Mouse (Mus musculus): ENCODE measurements around the gene Trpm8.

The Trpm8 gene

GRCm38 (mm10) chr1:88277818-88278511 is 504 bp downstream of the Trpm8 start:
- in situ Hi-C loops (cut with MboI; ENCODE audit: low pct_unique_long_range_greater_than_20kb in 1 of 2, low sequenced_read_pairs in 2 of 2, unreplicated experiment in 1 of 2) = no loop called here

- in situ Hi-C loops (cut with MboI; ENCODE audit: low pct_unique_long_range_greater_than_20kb in 1 of 2, low sequenced_read_pairs in 2 of 2, unreplicated experiment in 1 of 2) = no loop called here
Observed at GRCm38 (mm10) chr1:88279111-88280005, 1.9 kb downstream of the Trpm8 start.

DNA sequence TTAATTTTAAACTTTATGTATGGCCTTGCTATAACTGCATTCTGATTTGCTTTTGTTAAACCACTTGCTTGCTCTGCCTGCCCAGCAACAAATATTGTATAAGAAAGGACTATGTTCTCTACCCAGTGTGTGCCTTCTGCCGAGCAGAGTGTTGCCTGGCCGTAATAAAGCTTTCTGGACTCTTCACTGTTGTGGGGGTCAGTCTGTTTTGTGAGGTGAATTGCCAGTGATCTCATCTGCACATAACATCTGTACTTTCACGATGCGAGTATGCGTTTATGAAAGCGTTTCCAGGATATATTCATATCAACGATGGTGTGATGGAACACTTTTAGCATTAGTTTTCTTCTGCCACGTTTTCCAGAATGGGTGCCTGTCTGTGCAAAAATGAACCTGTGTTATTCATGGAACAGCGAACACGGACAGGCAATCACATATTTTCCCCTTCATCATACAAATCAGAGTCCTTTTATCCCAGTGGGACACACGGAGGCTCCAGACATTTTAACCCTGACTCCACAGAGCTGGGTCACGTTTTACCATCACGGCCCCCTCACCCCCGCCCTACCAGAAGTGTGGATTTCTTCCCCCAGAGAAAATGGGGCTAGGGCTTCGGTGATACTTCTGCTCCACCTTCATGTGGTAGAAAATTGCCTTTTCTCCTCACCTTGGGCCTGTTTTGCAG is 2.7 kb downstream of the Trpm8 start:
- in situ Hi-C loops (cut with MboI; ENCODE audit: low pct_unique_long_range_greater_than_20kb in 1 of 2, low sequenced_read_pairs in 2 of 2, unreplicated experiment in 1 of 2) = no loop called here

GRCm38 (mm10) chr1:88282301-88282700 is 4.8 kb downstream of the Trpm8 start:
- in situ Hi-C loops (cut with MboI; ENCODE audit: low pct_unique_long_range_greater_than_20kb in 1 of 2, low sequenced_read_pairs in 2 of 2, unreplicated experiment in 1 of 2) = no loop called here

DNA sequence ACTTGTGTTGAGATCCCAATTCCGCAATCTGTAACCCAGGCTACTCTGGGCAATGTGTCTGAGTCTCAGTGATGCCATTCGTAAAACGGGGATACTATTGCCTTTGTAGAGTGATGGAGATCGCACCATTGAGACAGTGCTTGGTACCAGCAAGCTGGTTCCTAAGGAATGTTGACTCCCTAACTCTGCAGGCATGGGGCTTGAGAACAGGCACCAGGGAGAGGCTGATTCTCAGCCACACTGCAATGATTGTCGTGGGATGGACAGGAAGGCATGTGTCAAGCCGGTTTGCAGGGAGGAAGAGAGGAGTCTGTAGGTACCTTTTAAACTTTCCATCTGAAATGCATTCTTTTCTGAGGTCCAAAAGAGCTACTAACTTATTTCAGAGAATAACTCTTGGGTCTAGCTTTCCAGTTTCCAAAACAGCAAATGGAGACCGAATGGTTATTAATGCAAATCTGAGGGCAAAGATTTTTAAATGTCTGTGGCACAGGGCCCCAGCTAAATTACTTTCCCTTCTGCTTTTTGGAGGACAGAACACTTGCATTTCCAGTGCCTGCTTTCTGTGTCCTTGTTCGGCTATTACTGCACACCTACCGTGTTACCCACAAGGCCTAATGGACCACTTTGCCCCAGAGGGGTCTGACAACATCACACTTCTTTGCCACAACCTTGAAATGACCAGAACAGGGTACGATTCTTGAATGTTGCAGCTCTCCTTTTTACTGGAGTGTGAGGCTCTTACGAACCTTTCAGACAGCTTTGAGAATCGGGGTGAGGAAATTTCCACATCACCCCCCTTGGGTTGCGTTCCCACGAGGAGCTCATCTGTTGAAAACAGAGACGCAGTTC is 6.1 kb downstream of the Trpm8 start:
- in situ Hi-C loops (cut with MboI; ENCODE audit: low pct_unique_long_range_greater_than_20kb in 1 of 2, low sequenced_read_pairs in 2 of 2, unreplicated experiment in 1 of 2) = no loop called here

DNA sequence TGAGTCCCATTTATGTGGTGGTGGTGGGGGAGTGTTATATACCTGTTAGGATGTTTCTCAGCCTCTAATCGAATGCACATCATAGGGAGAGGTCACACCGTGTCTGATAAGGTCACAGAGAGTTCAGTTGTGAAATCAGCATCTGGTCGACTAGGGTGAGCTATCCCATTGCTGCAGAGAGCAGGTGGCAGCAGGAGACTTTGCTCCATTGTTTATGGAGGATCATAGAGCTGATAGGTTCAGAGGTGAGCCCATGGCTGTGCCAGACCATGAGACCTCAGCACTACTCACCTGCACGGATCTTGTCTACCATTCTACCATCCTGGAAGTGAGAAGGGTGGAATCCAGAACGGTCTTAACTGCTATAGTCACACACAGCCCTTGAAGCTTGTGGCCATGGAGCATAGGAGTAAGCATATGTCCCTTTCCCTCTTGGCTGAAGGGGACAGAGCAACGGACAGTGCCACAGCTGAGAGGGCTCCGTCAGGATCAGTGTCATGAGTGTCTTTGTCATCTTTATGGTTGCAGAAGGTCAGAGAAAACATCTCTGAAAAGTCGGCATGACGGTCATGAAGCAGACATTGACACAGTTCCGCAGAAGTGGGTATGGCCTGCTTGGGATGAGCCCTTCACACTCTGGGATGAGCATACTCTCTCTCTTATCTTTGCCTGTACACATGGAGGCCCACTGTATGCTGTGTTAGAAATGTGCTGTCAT is 6.9 kb downstream of the Trpm8 start:
- in situ Hi-C loops (cut with MboI; ENCODE audit: low pct_unique_long_range_greater_than_20kb in 1 of 2, low sequenced_read_pairs in 2 of 2, unreplicated experiment in 1 of 2) = no loop called here

GRCm38 (mm10) chr1:88284946-88285320 is 7.5 kb downstream of the Trpm8 start:
- in situ Hi-C loops (cut with MboI; ENCODE audit: low pct_unique_long_range_greater_than_20kb in 1 of 2, low sequenced_read_pairs in 2 of 2, unreplicated experiment in 1 of 2) = no loop called here

DNA sequence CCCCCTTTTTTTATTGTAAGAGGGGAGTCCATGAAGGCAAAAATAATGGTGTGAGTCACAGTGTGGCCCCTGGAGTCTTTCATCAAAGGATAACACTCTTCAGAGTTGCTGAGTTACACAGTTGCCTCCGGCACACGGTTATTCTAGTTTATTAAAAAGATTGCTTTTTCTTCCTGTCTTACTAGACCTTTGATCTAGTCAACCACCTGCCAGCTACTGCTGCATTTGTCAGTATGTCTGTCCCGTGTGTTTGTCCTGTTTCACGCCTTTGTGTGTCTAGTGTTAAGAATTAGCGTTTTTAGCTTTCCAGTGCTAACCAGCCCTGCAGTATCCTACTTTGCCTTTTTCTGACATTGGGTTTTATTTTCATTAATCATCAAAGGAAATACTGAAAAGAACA is 8.2 kb downstream of the Trpm8 start:
- in situ Hi-C loops (cut with MboI; ENCODE audit: low pct_unique_long_range_greater_than_20kb in 1 of 2, low sequenced_read_pairs in 2 of 2, unreplicated experiment in 1 of 2) = no loop called here

DNA sequence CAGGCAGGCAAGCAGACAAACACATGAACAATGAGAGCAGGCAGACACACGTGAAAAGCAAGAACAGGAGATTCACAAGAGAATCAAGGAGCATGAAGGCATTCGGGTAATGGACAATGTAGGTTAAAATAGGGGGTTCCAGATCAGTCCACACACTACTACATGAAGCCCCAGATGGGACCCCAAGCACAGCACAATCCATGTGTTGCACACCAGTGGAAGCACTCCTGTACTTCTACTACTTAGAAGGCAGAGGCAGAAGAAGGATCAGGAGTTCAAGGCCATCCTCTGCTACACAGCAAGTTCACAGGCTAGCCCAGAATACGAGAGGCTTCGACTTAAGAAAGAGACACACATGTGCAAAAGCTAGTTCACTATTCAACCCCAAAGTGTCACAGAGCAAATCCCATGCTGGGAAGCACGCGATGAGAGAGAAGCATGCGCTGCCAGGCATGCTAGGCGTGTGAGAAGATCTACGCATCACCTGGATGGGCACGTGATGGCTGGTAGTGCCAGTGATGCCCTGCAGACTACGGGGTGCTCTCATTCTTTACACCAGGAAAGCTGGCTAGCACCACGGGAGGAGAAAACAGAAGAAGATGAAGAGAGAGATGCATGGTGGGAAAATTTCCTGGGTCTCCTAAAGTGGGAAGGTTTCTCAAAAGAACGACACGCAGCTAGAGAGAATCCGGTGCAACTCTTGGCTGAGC is 8.8 kb downstream of the Trpm8 start:
- in situ Hi-C loops (cut with MboI; ENCODE audit: low pct_unique_long_range_greater_than_20kb in 1 of 2, low sequenced_read_pairs in 2 of 2, unreplicated experiment in 1 of 2) = no loop called here

- in situ Hi-C loops (cut with MboI; ENCODE audit: low pct_unique_long_range_greater_than_20kb in 1 of 2, low sequenced_read_pairs in 2 of 2, unreplicated experiment in 1 of 2) = no loop called here
Observed at GRCm38 (mm10) chr1:88286887-88287696, 9.6 kb downstream of the Trpm8 start.

DNA sequence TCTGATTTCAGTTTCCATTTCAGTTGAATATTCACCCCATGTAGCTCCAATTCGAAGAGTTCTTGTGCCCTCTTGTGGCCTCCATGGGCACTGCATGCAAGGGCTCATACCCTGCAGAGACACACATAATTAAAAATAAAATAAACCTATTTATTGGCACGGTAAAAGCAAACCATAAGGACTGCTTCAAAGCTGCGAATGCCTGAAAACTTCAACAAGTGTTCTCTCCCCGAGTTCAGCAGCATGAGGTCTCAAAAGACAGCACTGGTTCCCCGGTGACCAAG is 10.2 kb downstream of the Trpm8 start:
- in situ Hi-C loops (cut with MboI; ENCODE audit: low pct_unique_long_range_greater_than_20kb in 1 of 2, low sequenced_read_pairs in 2 of 2, unreplicated experiment in 1 of 2) = no loop called here

- in situ Hi-C loops (cut with MboI; ENCODE audit: low pct_unique_long_range_greater_than_20kb in 1 of 2, low sequenced_read_pairs in 2 of 2, unreplicated experiment in 1 of 2) = no loop called here
Observed at GRCm38 (mm10) chr1:88288056-88288788, 10.8 kb downstream of the Trpm8 start.

- in situ Hi-C loops (cut with MboI; ENCODE audit: low pct_unique_long_range_greater_than_20kb in 1 of 2, low sequenced_read_pairs in 2 of 2, unreplicated experiment in 1 of 2) = no loop called here
Observed at GRCm38 (mm10) chr1:88288789-88289127, 11.3 kb downstream of the Trpm8 start.

GRCm38 (mm10) chr1:88289152-88289551 is 11.7 kb downstream of the Trpm8 start:
- in situ Hi-C loops (cut with MboI; ENCODE audit: low pct_unique_long_range_greater_than_20kb in 1 of 2, low sequenced_read_pairs in 2 of 2, unreplicated experiment in 1 of 2) = no loop called here

GRCm38 (mm10) chr1:88289917-88290316 is 12.5 kb downstream of the Trpm8 start:
- in situ Hi-C loops (cut with MboI; ENCODE audit: low pct_unique_long_range_greater_than_20kb in 1 of 2, low sequenced_read_pairs in 2 of 2, unreplicated experiment in 1 of 2) = no loop called here

DNA sequence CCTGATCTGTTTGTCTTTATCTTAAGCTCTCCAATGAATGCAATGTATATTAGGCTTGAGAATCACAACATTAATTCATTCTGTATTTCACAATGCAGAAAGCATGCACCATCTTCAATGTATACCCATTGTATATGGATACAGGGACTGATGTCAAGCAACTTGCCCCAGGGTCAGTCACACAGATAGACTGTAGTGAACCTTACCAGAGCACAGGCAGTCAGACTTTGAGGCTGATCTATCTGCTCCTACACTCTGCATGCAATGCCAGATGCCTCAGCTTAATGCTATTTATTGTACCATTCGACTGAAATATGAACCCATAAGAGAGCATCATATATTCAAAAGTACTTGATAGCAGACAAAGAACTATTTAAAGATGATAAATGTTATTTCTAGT is 13.1 kb downstream of the Trpm8 start:
- in situ Hi-C loops (cut with MboI; ENCODE audit: low pct_unique_long_range_greater_than_20kb in 1 of 2, low sequenced_read_pairs in 2 of 2, unreplicated experiment in 1 of 2) = no loop called here
